ENCODE assay signal across 17 mouse cellular contexts in the genomic region with DNA sequence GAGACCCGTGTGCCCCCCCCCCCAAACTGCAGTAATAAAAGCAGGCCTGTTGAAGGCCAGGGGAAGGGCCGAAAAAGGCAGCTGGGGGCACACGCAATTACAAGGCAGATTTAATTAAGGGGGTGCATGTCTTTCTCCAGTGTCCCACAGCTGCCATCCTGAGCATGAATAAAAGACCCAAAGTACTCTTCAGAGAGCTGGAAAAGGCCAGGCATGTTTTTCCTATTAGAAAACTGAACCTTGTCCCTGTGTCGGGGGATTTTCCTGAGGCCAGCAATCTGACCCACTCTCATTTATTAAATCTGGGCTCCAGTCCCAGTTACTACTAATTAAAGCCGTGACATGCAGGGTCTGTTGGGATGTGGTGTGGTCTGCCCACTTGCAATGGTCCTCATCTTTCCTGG. TPM values are rescaled to one million over a fixed set of nuclear protein-coding genes. Genes with fewer than 3 reads are reported as not detected.
DNase-seq lines count a peak whose midpoint lies in the region; ATAC-seq lines count a peak whose summit lies in the region.
"Had no signal": no experiment of that assay in that cellular context is flagged by ENCODE, and none has a peak within 500 bp of the region (broad histone marks: within the 10 kb centered on the region; RNA-seq: fewer than 3 reads in every experiment).

No protein-coding gene starts in this region.

- no peaks in the 10 kb centered on the region for H3K9me3 ChIP-seq in kidney, embryonic 14.5 days (ENCODE audit: control insufficient read depth, low read length)
- H3K9me3 ChIP-seq in embryonic facial prominence, embryonic 12.5 days = no peaks in the 10 kb centered on the region
- H3K9me3 ChIP-seq in limb, embryonic 12.5 days = no peaks in the 10 kb centered on the region
- H3K9me3 ChIP-seq: heart, embryonic 10.5 days; megakaryocyte, embryonic 14.5 days had no signal

- H3K27me3 ChIP-seq in kidney, embryonic 14.5 days (ENCODE audit: control insufficient read depth, insufficient read depth, low read length) = no peaks in the 10 kb centered on the region
- H3K27me3 ChIP-seq in embryonic facial prominence, embryonic 12.5 days = no peaks in the 10 kb centered on the region
- H3K27me3 ChIP-seq in limb, embryonic 12.5 days = no peaks in the 10 kb centered on the region

- 0 out of 2 replicates have a peak, but pooled peaks cover 7% of the 10 kb centered on the region for H3K4me1 ChIP-seq in kidney, embryonic 14.5 days (ENCODE audit: control insufficient read depth, insufficient read depth, low read length)
- H3K4me1 ChIP-seq in embryonic facial prominence, embryonic 12.5 days = peaks cover 27% of the 10 kb centered on the region; the same call in 1 of the 2 replicates
- H3K4me1 ChIP-seq in limb, embryonic 12.5 days (replicated peaks) = peaks cover 68% of the 10 kb centered on the region

- peak; percentile 36 for DNase-seq in kidney, adult 11 months
- peak; percentile 56 for DNase-seq in forelimb bud, embryonic 11.5 days (ENCODE audit: low read depth, low spot score)
- no peak for DNase-seq in cerebellum, postnatal 36 days
- no peak for DNase-seq in adipocyte (ENCODE audit: low spot score)
- no peak for DNase-seq in lung, postnatal 14 days
- DNase-seq: cerebellum, adult 9-11 months; gastrocnemius, postnatal 14 days; heart, postnatal 4 days; lung, adult 18-20 months; spleen, adult 18-20 months had no signal

- H3K4me2 ChIP-seq in kidney, embryonic 14.5 days (replicated peaks; ENCODE audit: low read depth, low read length) = no peak overlapping the region
- H3K4me2 ChIP-seq in embryonic facial prominence, embryonic 12.5 days (replicated peaks) = no peak overlapping the region
- H3K4me2 ChIP-seq in limb, embryonic 12.5 days = 0 out of 2 replicates have a peak overlapping the region, but pooled peaks have one; percentile 4

- H3K36me3 ChIP-seq in kidney, embryonic 14.5 days (ENCODE audit: control insufficient read depth, insufficient read depth, low read length) = no peaks in the 10 kb centered on the region
- H3K36me3 ChIP-seq in embryonic facial prominence, embryonic 12.5 days = no peaks in the 10 kb centered on the region
- no peaks in the 10 kb centered on the region for H3K36me3 ChIP-seq in limb, embryonic 12.5 days
- H3K36me3 ChIP-seq: heart, embryonic 10.5 days had no signal

- WGBS in kidney, embryonic 14.5 days = 37% methylated on average over 5 of the region's 5 CpGs
- WGBS in embryonic facial prominence, embryonic 12.5 days = 13% methylated on average over 5 of the region's 5 CpGs
- WGBS in limb, embryonic 12.5 days = 9% methylated on average over 5 of the region's 5 CpGs

- H3K9ac ChIP-seq in kidney, embryonic 14.5 days (ENCODE audit: low read depth, low read length) = no peak overlapping the region
- H3K9ac ChIP-seq in embryonic facial prominence, embryonic 12.5 days = no peak overlapping the region
- H3K9ac ChIP-seq in limb, embryonic 12.5 days (replicated peaks) = no peak overlapping the region

- H3K27ac ChIP-seq in kidney, embryonic 14.5 days (ENCODE audit: low read depth, low read length) = no peak overlapping the region
- H3K27ac ChIP-seq in embryonic facial prominence, embryonic 12.5 days = peak overlapping the region; percentile 75
- peak overlapping the region; percentile 89 for H3K27ac ChIP-seq in limb, embryonic 12.5 days
- H3K27ac ChIP-seq: heart, embryonic 10.5 days; layer of hippocampus, adult 2 months had no signal

- no peak overlapping the region for H3K4me3 ChIP-seq in kidney, embryonic 14.5 days (ENCODE audit: low read length)
- H3K4me3 ChIP-seq in embryonic facial prominence, embryonic 12.5 days = no peak overlapping the region
- no peak overlapping the region for H3K4me3 ChIP-seq in limb, embryonic 12.5 days (replicated peaks)
- H3K4me3 ChIP-seq: erythroblast, embryonic 14.5 days; heart, embryonic 10.5 days; layer of hippocampus, adult 2 months; megakaryocyte, embryonic 14.5 days had no signal

- ATAC-seq in kidney, embryonic 14.5 days (ENCODE audit: low FRiP score, low TSS enrichment) = no peak
- peak; percentile 26; the same call in 1 of the 2 replicates for ATAC-seq in embryonic facial prominence, embryonic 12.5 days (ENCODE audit: insufficient number of reproducible peaks, insufficient read depth, low FRiP score, low TSS enrichment)
- peak; percentile 34; the same call in 1 of the 2 replicates for ATAC-seq in limb, embryonic 12.5 days (ENCODE audit: insufficient number of reproducible peaks, insufficient read depth, low FRiP score, low TSS enrichment, low read depth)

RNA-seq across cellular contexts. Expression of gene Car12, which starts 9.4 kb away (rescaled TPM):
- 3.2 and 4.2 TPM in 2 replicates for polyA plus RNA-seq in kidney, embryonic 14.5 days (2014; fragmentation: Nextera tagmentation; extraction: Ambion mirVana)
- 5.1 and 7.9 TPM in 2 replicates for polyA plus RNA-seq in embryonic facial prominence, embryonic 12.5 days (2016; fragmentation: Nextera tagmentation; extraction: Ambion mirVana)
- polyA plus RNA-seq in limb, embryonic 12.5 days (2016; fragmentation: Nextera tagmentation; extraction: Ambion mirVana) = 10.4 and 12.1 TPM in 2 replicates
- polyA plus RNA-seq: erythroblast, embryonic 14.5 days had no signal

Comparison
In these comparisons a context has a peak if more than half of its experiments do, and no peak if none do; other contexts are left out.
1. DNase-seq: peak in kidney, adult 11 months (single experiment) and forelimb bud, embryonic 11.5 days (single experiment); none in cerebellum, postnatal 36 days (0 of 2), adipocyte (single experiment) and lung, postnatal 14 days (single experiment).